ENCODE assay signal across 8 mouse cellular contexts in the genomic region with DNA sequence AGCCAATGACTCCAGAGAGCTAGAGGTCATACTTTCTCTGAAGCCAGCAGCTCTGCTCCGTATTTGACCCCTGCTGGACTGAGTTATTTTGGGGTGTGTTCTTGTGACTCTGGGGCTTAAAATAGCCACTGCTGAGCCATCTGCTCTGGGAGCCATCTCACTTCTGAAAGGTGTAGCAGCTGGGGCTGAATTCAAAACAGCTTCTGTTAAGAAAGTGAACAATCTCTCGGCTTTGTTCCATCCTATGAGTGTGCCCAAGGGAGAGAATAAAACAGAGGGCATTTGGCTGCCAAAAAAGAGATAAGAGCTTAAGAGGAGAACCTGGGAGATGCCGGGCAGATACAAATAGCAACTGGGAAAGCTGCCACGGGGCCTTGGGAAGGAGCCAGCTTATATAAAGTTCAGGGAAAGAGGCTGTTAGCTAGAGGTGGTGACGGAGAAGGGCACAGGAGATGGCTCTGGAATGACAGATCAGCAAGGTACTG.
A peak's percentile ranks its signal among the peaks of the same experiment; 100 is the strongest.
DNase-seq lines count a peak whose midpoint lies in the region; ATAC-seq and TF ChIP-seq lines count a peak whose summit lies in the region.

No protein-coding gene starts in this region.

- no peak overlapping the region for H3K4me3 ChIP-seq in heart, postnatal 0 days (ENCODE audit: low read depth, low read length)
- H3K4me3 ChIP-seq in left cerebral cortex, adult 2 months = no peak overlapping the region

- DNase-seq in urinary bladder, adult 2 months (ENCODE audit: low spot score) = peak; percentile 20
- DNase-seq in urinary bladder, adult 18-20 months (ENCODE audit: low spot score in 2 of 2) = no peak
- peak; percentile 51 to 87 for DNase-seq in frontal cortex, adult 2 months (ENCODE audit: extremely low spot score in 1 of 2, low spot score in 1 of 2)
- DNase-seq in heart, postnatal 0 days (ENCODE audit: low spot score) = peak; percentile 95
- peak; percentile 36 to 74 for DNase-seq in left cerebral cortex, adult 2 months (ENCODE audit: extremely low spot score in 1 of 2, low spot score in 2 of 2)
- DNase-seq in retina, postnatal 1 day = peak; percentile 19
- no peak for DNase-seq in spleen, postnatal 10 days (ENCODE audit: low spot score in 2 of 2)

- intact Hi-C loops in left cerebral cortex, adult 2 months (cut with DNase I) = no loop called here

- H3K9me3 ChIP-seq in heart, postnatal 0 days (replicated peaks; ENCODE audit: control insufficient read depth, low read length) = no peaks in the 10 kb centered on the region

- TF ChIP-seq CTCF in heart, postnatal 0 days (IDR thresholded peaks at IDR 0.05; ENCODE audit: low read depth) = 0 out of 2 replicates have a peak, but pooled peaks have one; percentile 7
- TF ChIP-seq CTCF in left cerebral cortex, adult 2 months (IDR thresholded peaks at IDR 0.05) = no peak

- no peaks in the 10 kb centered on the region for H3K36me3 ChIP-seq in heart, postnatal 0 days (replicated peaks; ENCODE audit: control insufficient read depth, insufficient read depth, low read length)

- WGBS in heart, postnatal 0 days = 9% methylated on average over 5 of the region's 5 CpGs

- peak; percentile 91 for TF ChIP-seq EP300 in heart, postnatal 0 days (IDR thresholded peaks at IDR 0.05; ENCODE audit: low read depth)

- ATAC-seq in heart, postnatal 0 days (ENCODE audit: insufficient read depth, low read depth) = peak; percentile 98
- ATAC-seq in erythroid progenitor cell, adult 5-6 weeks (replicated peaks; ENCODE audit: low FRiP score, poor library complexity, severe bottlenecking) = no peak

- peak overlapping the region; percentile 90 for H3K27ac ChIP-seq in heart, postnatal 0 days (ENCODE audit: low read depth)
- peak overlapping the region; percentile 76 for H3K27ac ChIP-seq in left cerebral cortex, adult 2 months

- H3K27me3 ChIP-seq in heart, postnatal 0 days (ENCODE audit: control insufficient read depth, insufficient read depth, low read length) = no peaks in the 10 kb centered on the region

- no peak overlapping the region for H3K4me2 ChIP-seq in heart, postnatal 0 days (ENCODE audit: low read depth, low read length)

- H3K4me1 ChIP-seq in heart, postnatal 0 days (ENCODE audit: control insufficient read depth, insufficient read depth) = peaks cover 13% of the 10 kb centered on the region; the same call in 1 of the 2 replicates

- no peak overlapping the region for H3K9ac ChIP-seq in heart, postnatal 0 days (replicated peaks; ENCODE audit: low read depth, low read length)

Comparison
In these comparisons a context has a peak if more than half of its experiments do, and no peak if none do; other contexts are left out.
1. DNase-seq: peak in urinary bladder, adult 2 months (single experiment), frontal cortex, adult 2 months (2 of 2), heart, postnatal 0 days (single experiment), left cerebral cortex, adult 2 months (2 of 2) and retina, postnatal 1 day (single experiment); none in urinary bladder, adult 18-20 months (0 of 2) and spleen, postnatal 10 days (0 of 2).